Comparison of ENCODE assay signal across 18 mouse cellular contexts in the genomic region with DNA sequence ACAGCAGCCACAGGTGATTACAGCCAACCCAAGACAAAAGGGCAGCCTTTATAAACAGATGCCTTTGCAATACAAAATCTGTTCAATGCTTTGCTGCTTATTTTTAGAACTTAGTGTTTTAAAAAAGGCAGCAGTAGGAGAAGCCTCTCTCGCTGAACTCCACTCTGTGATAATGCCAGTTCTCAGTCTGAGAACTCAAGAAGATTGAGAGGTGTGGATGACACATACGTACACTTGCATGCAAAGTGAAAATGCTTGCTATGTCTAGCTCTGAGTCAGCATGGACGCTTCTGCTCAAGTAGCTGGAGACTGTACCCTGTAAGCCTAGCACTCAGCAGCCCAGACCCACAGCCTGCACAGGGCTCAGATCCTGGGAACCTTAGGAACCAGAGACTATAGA. TPM values are rescaled to one million over a fixed set of nuclear protein-coding genes. Genes with fewer than 3 reads are reported as not detected.
DNase-seq lines count a peak whose midpoint lies in the region; ATAC-seq and TF ChIP-seq lines count a peak whose summit lies in the region.
"Had no signal": no experiment of that assay in that cellular context is flagged by ENCODE, and none has a peak within 500 bp of the region (broad histone marks: within the 10 kb centered on the region; RNA-seq: fewer than 3 reads in every experiment).

No protein-coding gene starts in this region.

- intact Hi-C loops in left cerebral cortex, adult 2 months (cut with DNase I): loop anchor here (10.0 kb wide), 1 partner anchor 158 kb away; no protein-coding TSS in a partner anchor

- H3K4me1 ChIP-seq in kidney, embryonic 14.5 days (ENCODE audit: control insufficient read depth, insufficient read depth, low read length): no peaks in the 10 kb centered on the region
- H3K4me1 ChIP-seq: embryonic facial prominence, embryonic 13.5 days; hindbrain, embryonic 10.5 days had no signal

- no peaks in the 10 kb centered on the region for H3K9me3 ChIP-seq in kidney, embryonic 14.5 days (ENCODE audit: control insufficient read depth, low read length)
- H3K9me3 ChIP-seq: embryonic facial prominence, embryonic 13.5 days; hindbrain, embryonic 10.5 days had no signal

- TF ChIP-seq POLR2A in brain, embryonic 14.5 days (IDR thresholded peaks at IDR 0.05; ENCODE audit: borderline replicate concordance, extremely low read depth, insufficient read depth, insufficient read length, poor library complexity, severe bottlenecking): no peak

- no peak overlapping the region for H3K27ac ChIP-seq in left cerebral cortex, adult 2 months
- no peak overlapping the region for H3K27ac ChIP-seq in kidney, embryonic 14.5 days (ENCODE audit: low read depth, low read length)
- H3K27ac ChIP-seq: embryonic facial prominence, embryonic 13.5 days; hindbrain, embryonic 10.5 days had no signal

- H3K9ac ChIP-seq in kidney, embryonic 14.5 days (ENCODE audit: low read depth, low read length): no peak overlapping the region
- H3K9ac ChIP-seq: embryonic facial prominence, embryonic 13.5 days; liver, postnatal 0 days had no signal

- ATAC-seq in kidney, embryonic 14.5 days (ENCODE audit: low FRiP score, low TSS enrichment): no peak
- ATAC-seq: liver, postnatal 0 days had no signal

- H3K4me2 ChIP-seq in kidney, embryonic 14.5 days (replicated peaks; ENCODE audit: low read depth, low read length): no peak overlapping the region
- H3K4me2 ChIP-seq: embryonic facial prominence, embryonic 13.5 days had no signal

- no peak overlapping the region for H3K4me3 ChIP-seq in left cerebral cortex, adult 2 months
- H3K4me3 ChIP-seq in kidney, embryonic 14.5 days (ENCODE audit: low read length): no peak overlapping the region
- H3K4me3 ChIP-seq: embryonic facial prominence, embryonic 13.5 days; hindbrain, embryonic 10.5 days had no signal

- 76% methylated on average over 3 of the region's 3 CpGs for WGBS in kidney, embryonic 14.5 days

- no peaks in the 10 kb centered on the region for H3K27me3 ChIP-seq in kidney, embryonic 14.5 days (ENCODE audit: control insufficient read depth, insufficient read depth, low read length)
- H3K27me3 ChIP-seq: embryonic facial prominence, embryonic 13.5 days had no signal

- H3K36me3 ChIP-seq in kidney, embryonic 14.5 days (ENCODE audit: control insufficient read depth, insufficient read depth, low read length): no peaks in the 10 kb centered on the region
- H3K36me3 ChIP-seq: embryonic facial prominence, embryonic 13.5 days; hindbrain, embryonic 10.5 days had no signal

- DNase-seq in heart, adult 11 months: peak; percentile 82
- no peak for DNase-seq in heart, postnatal 4 days
- peak; percentile 5 to 18 for DNase-seq in left cerebral cortex, adult 18-20 months (ENCODE audit: low spot score in 2 of 2)
- DNase-seq in left cerebral cortex, adult 2 months (ENCODE audit: extremely low spot score in 1 of 2, low spot score in 2 of 2): no peak
- DNase-seq in brain, embryonic 14.5 days (ENCODE audit: low read depth): peak; percentile 3
- DNase-seq in right cerebral cortex, postnatal 36 days (ENCODE audit: low spot score in 2 of 2): peak; percentile 12 to 46
- DNase-seq in spleen, postnatal 36 days (ENCODE audit: low spot score in 2 of 2): no peak
- DNase-seq: adrenal gland, postnatal 36 days; B cell, adult 2 months; cerebellum, adult 9-10 months; kidney, adult 18-20 months; kidney, postnatal 36 days; liver, postnatal 0 days; thymus, adult 18-20 months had no signal

- no peak for TF ChIP-seq CTCF in left cerebral cortex, adult 2 months (IDR thresholded peaks at IDR 0.05)
- TF ChIP-seq CTCF in brain, embryonic 14.5 days (IDR thresholded peaks at IDR 0.05; ENCODE audit: borderline replicate concordance, extremely low read depth, insufficient read depth, insufficient read length): no peak

RNA-seq across cellular contexts. Expression of a gene that starts 16.2 kb away (rescaled TPM):
- 1 to 10 TPM; 5.5 to 5.6 TPM for total RNA-seq in heart, postnatal 4 days (2021)
- 10 to 100 TPM; 21.5 to 23.6 TPM for total RNA-seq in left cerebral cortex, adult 18-20 months (2021)
- 10 to 100 TPM; 24.8 to 30.2 TPM for total RNA-seq in left cerebral cortex, adult 2 months (2021)
- 5.9 and 8.9 TPM in 2 replicates for polyA plus RNA-seq in brain, embryonic 14.5 days (2012; rRNA removed)
- polyA plus RNA-seq in kidney, embryonic 14.5 days (2014; fragmentation: Nextera tagmentation; extraction: Ambion mirVana): 3.5 and 4.1 TPM in 2 replicates
- total RNA-seq: megakaryocyte-erythroid progenitor cell, adult 5-6 weeks had no signal

Comparison
In these comparisons a context has a peak if more than half of its experiments do, and no peak if none do; other contexts are left out.
1. DNase-seq: peak in heart, adult 11 months (single experiment), left cerebral cortex, adult 18-20 months (2 of 2), brain, embryonic 14.5 days (single experiment) and right cerebral cortex, postnatal 36 days (2 of 2); none in heart, postnatal 4 days (single experiment), left cerebral cortex, adult 2 months (0 of 2) and spleen, postnatal 36 days (0 of 2).